In genomic region chr17:85074083-85074482, GRCm38 (mm10) we compare ENCODE assay signal across 18 mouse cellular contexts. TPM values are rescaled to one million over a fixed set of nuclear protein-coding genes. Genes with fewer than 3 reads are reported as not detected.
"Had no signal": no experiment of that assay in that cellular context is flagged by ENCODE, and none has a peak within 500 bp of the region (broad histone marks: within the 10 kb centered on the region; RNA-seq: fewer than 3 reads in every experiment).

No protein-coding gene starts in this region.

- H3K9me3 ChIP-seq: lung, embryonic 15.5 days; megakaryocyte, embryonic 14.5 days; midbrain, embryonic 13.5 days; midbrain, embryonic 15.5 days; neural tube, embryonic 12.5 days; stomach, embryonic 15.5 days had no signal

- H3K4me3 ChIP-seq: lung, embryonic 15.5 days; megakaryocyte, embryonic 14.5 days; midbrain, embryonic 13.5 days; midbrain, embryonic 15.5 days; neural tube, embryonic 12.5 days; stomach, embryonic 15.5 days had no signal

- H3K27me3 ChIP-seq: lung, embryonic 15.5 days; megakaryocyte, embryonic 14.5 days; midbrain, embryonic 13.5 days; midbrain, embryonic 15.5 days; neural tube, embryonic 12.5 days; stomach, embryonic 15.5 days had no signal

- DNase-seq: liver, postnatal 0 days; lung, adult 2 months; lung, postnatal 14 days; lung, postnatal 36 days; right cerebral cortex, postnatal 14 days; thymus, adult 18-20 months; thymus, postnatal 14 days; thymus, postnatal 36 days had no signal

- H3K4me1 ChIP-seq: lung, embryonic 15.5 days; stomach, embryonic 15.5 days had no signal

- H3K27ac ChIP-seq: lung, embryonic 15.5 days; macrophage; midbrain, embryonic 13.5 days; midbrain, embryonic 15.5 days; neural tube, embryonic 12.5 days; stomach, embryonic 15.5 days; stomach, postnatal 0 days had no signal

- ATAC-seq: liver, postnatal 0 days; lung, postnatal 0 days; midbrain, embryonic 13.5 days; midbrain, embryonic 15.5 days had no signal

RNA-seq across cellular contexts. Expression of gene Slc3a1, which starts 45.9 kb away (rescaled TPM):
- total RNA-seq: monocyte, adult 5-6 weeks had no signal
- polyA plus RNA-seq: macrophage had no signal
